Mouse (Mus musculus) kidney, adult 2 months (tissue): ENCODE data around the gene Gm4869. TPM values are rescaled to one million over a fixed set of nuclear protein-coding genes. Genes with fewer than 3 reads are reported as not detected.

Experiments used
- DNase-seq: peaks from one replicate; pipeline ENCODE4 v3.0.0; 2021
- H3K27ac ChIP-seq: fragments of 200-500 bp; 2 replicates; pipeline ENCODE4 v1.5.1; 2012; ENCODE audit warnings: low read depth, low read length, control low read depth, inconsistent platforms; ENCODE audit not compliant: insufficient read depth
- H3K27me3 ChIP-seq: fragments of 200-500 bp; replicated peaks from 2 replicates; pipeline ENCODE4 v1.6.1; 2012; ENCODE audit warnings: mild to moderate bottlenecking, moderate library complexity, low read length, inconsistent platforms; ENCODE audit not compliant: control insufficient read depth, insufficient read depth
- H3K36me3 ChIP-seq: fragments of 200-500 bp; 2 replicates; pipeline ENCODE4 v1.6.1; 2012; ENCODE audit warnings: mild to moderate bottlenecking, moderate library complexity, low read length, inconsistent platforms; ENCODE audit not compliant: control insufficient read depth, insufficient read depth
- H3K4me1 ChIP-seq: fragments of 200-500 bp; 2 replicates; pipeline ENCODE4 v1.6.1; 2011; ENCODE audit warnings: low read length; ENCODE audit not compliant: control insufficient read depth, insufficient read depth
- H3K4me3 ChIP-seq: fragments of 200-500 bp; 2 replicates; pipeline ENCODE4 v1.5.1; 2011; ENCODE audit warnings: mild to moderate bottlenecking, low read depth, low read length, control low read depth; ENCODE audit not compliant: insufficient read depth
- CTCF ChIP-seq: fragments of 200-500 bp; conservative IDR thresholded peaks from 2 replicates; pipeline ENCODE4 v1.5.1; 2011; ENCODE audit warnings: low read depth, mild to moderate bottlenecking, control low read depth, low read length, moderate library complexity, mixed read lengths; ENCODE audit not compliant: insufficient read depth, insufficient read length
- POLR2A ChIP-seq: fragments of 200-500 bp; IDR thresholded peaks from one replicate; pipeline ENCODE4 v1.6.1; 2011; ENCODE audit warnings: low read depth, low read length, control low read depth
- WGBS: fragments of 180-500 bp; shearing (Covaris S2); methylation state at CpG from one replicate; pipeline ENCODE4 v1.1.7; 2018; 5-methylcytosine and 5-hydroxymethylcytosine counted together
- polyA plus RNA-seq: library from polyadenylated mRNA; depleted of rRNA; stranded (reverse); fragments of >200 nt; gene quantifications from 2 replicates; pipeline ENCODE4 v1.2.3, GENCODE M21; 2012; rRNA removed

The Gm4869 gene
- polyA plus RNA-seq, 1 experiment = 0.03 TPM

GRCm38 (mm10) chr5:140526754-140527153 is 81.3 kb downstream of the Gm4869 start:
- no peak for DNase-seq
- no peak overlapping the region for H3K4me3 ChIP-seq
- H3K27me3 ChIP-seq = no peaks in the 10 kb centered on the region
- TF ChIP-seq CTCF = no peak
- no peak for TF ChIP-seq POLR2A
- H3K4me1 ChIP-seq = no peaks in the 10 kb centered on the region
- no peaks in the 10 kb centered on the region for H3K36me3 ChIP-seq
- WGBS = 91% methylated on average over 2 of the region's 2 CpGs
- no peak overlapping the region for H3K27ac ChIP-seq

- no peak for DNase-seq
- H3K36me3 ChIP-seq = no peaks in the 10 kb centered on the region
- 80% methylated on average over 13 of the region's 13 CpGs for WGBS
Observed at GRCm38 (mm10) chr5:140538111-140538683, 92.8 kb downstream of the Gm4869 start.

GRCm38 (mm10) chr5:140540106-140540505 is 94.7 kb downstream of the Gm4869 start:
- Histone ChIP-seq H3K4me1 (no peaks in the 10 kb centered on the region), H3K4me3 (no peak overlapping the region), H3K36me3 (no peaks in the 10 kb centered on the region), H3K27me3 (no peaks in the 10 kb centered on the region), H3K27ac (no peak overlapping the region)
- WGBS = 14% methylated on average over 8 of the region's 8 CpGs
- DNase-seq = peak; percentile 77
- TF ChIP-seq POLR2A = no peak
- peak; percentile 96 for TF ChIP-seq CTCF

More at GRCm38 (mm10) chr5:140538111-140538683, 92.8 kb downstream of the Gm4869 start:
- H3K27me3 ChIP-seq = no peaks in the 10 kb centered on the region
- TF ChIP-seq POLR2A (no peak), CTCF (no peak)
- H3K4me3 ChIP-seq = no peak overlapping the region
- no peak overlapping the region for H3K27ac ChIP-seq
- no peaks in the 10 kb centered on the region for H3K4me1 ChIP-seq

GRCm38 (mm10) chr5:140542811-140543575 is 97.5 kb downstream of the Gm4869 start:
- Histone ChIP-seq H3K27ac (no peak overlapping the region), H3K27me3 (no peaks in the 10 kb centered on the region), H3K4me1 (no peaks in the 10 kb centered on the region), H3K36me3 (no peaks in the 10 kb centered on the region), H3K4me3 (no peak overlapping the region)
- no peak for DNase-seq
- TF ChIP-seq CTCF (no peak), POLR2A (no peak)
- 65% methylated on average over 9 of the region's 9 CpGs for WGBS

Other genes with a start within 250 kb of the Gm4869 start
- 12.6 and 14.2 TPM in 2 replicates for gene Mad1l1, start 124.1 kb upstream of the Gm4869 start, polyA plus RNA-seq
- gene Nudt1, start 124.0 kb upstream of the Gm4869 start, polyA plus RNA-seq = 17.9 and 20.4 TPM in 2 replicates
- gene Mrm2, start 113.7 kb upstream of the Gm4869 start, polyA plus RNA-seq = 12.7 and 15.1 TPM in 2 replicates
- gene Snx8, start 56.4 kb upstream of the Gm4869 start, polyA plus RNA-seq = 77.5 and 79.7 TPM in 2 replicates
- gene Eif3b, start 26.3 kb upstream of the Gm4869 start, polyA plus RNA-seq = 73.5 and 76.0 TPM in 2 replicates
- gene Chst12, start 59.9 kb downstream of the Gm4869 start, polyA plus RNA-seq = 6.7 and 8.3 TPM in 2 replicates
- not detected in 2 replicates for gene Grifin, start 119.4 kb downstream of the Gm4869 start, polyA plus RNA-seq
- gene Lfng, start 161.7 kb downstream of the Gm4869 start, polyA plus RNA-seq = 37.8 and 43.3 TPM in 2 replicates
- 33.5 and 35.6 TPM in 2 replicates for gene Ttyh3, start 203.4 kb downstream of the Gm4869 start, polyA plus RNA-seq